Mouse (Mus musculus): ENCODE measurements at regions not wholly inside any gene's neighbourhood (a gene's known extent, or its start where the extent isn't known, plus 50 kb on each side); places are given as distances from the start of the nearest gene placed in this dataset.

DNA sequence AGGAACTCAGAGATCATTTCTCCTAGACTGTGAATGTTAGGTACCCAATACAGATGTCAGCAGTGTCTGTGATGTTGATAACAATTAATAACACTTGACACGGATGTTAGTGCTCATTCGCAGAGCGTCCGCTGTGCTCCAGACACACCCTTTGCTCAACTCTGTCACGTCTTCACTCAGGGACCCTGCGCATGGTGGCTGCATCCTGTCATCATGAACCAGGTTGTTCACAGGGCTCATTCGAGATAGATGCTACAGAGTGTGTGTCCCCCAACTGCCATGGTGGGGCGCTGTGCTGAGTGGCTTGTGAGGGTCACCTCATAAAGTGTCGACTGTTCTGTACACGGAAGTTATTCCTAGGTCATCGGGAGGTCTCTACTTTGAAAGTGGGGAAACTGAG lies 66.8 kb downstream of the Gm26897 start:
- Histone ChIP-seq H3K9ac (no peak overlapping the region), H3K36me3 (ENCODE audit: insufficient read depth) (no peaks in the 10 kb centered on the region), H3K4me1 (ENCODE audit: insufficient read depth) (no peaks in the 10 kb centered on the region), H3K4me3 (ENCODE audit: low read depth, low read length) (no peak overlapping the region), H3K27ac (ENCODE audit: low read depth, low read length) (no peak overlapping the region), H3K9me3 (ENCODE audit: low read length) (no peaks in the 10 kb centered on the region), H3K4me2 (ENCODE audit: low read depth) (no peak overlapping the region), H3K27me3 (ENCODE audit: insufficient read depth, low read length) (no peaks in the 10 kb centered on the region)
- DNase-seq (no peak), ATAC-seq (no peak)
- peak; percentile 26 for TF ChIP-seq CTCF (IDR thresholded peaks at IDR 0.05; ENCODE audit: low read depth)
- WGBS: 86% methylated on average over 11 of the region's 11 CpGs

DNA sequence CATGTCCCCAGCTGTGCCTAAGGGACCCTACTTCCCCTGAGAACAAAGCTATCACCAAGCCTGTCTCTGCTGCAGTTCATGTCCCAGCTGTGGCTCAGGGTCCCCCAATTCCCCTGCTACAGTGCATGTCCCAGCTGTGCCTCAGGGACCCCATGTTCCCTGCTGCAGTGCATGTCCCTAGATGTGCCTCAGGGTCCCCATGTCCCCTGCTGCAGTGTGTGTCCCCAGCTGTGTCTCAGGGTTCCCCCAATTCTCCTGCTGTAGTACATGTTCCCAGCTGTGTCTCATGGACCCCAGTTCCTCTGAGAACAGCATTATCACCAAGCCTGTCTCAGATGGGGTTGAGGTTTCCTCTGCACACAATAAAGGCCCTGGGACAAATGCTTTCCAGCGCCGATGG lies 67.3 kb downstream of the Gm26897 start:
- H3K9me3 ChIP-seq (ENCODE audit: low read length): no peaks in the 10 kb centered on the region
- WGBS: 67% methylated on average over 2 of the region's 2 CpGs

GRCm38 (mm10) chr5:111804542-111804941 lies 70.8 kb downstream of the Gm26897 start:
- Histone ChIP-seq H3K9me3 (ENCODE audit: low read length) (no peaks in the 10 kb centered on the region), H3K9ac (no peak overlapping the region), H3K36me3 (ENCODE audit: insufficient read depth) (no peaks in the 10 kb centered on the region), H3K4me3 (ENCODE audit: low read depth, low read length) (no peak overlapping the region), H3K27ac (ENCODE audit: low read depth, low read length) (no peak overlapping the region), H3K4me2 (ENCODE audit: low read depth) (no peak overlapping the region), H3K27me3 (ENCODE audit: insufficient read depth, low read length) (no peaks in the 10 kb centered on the region), H3K4me1 (ENCODE audit: insufficient read depth) (no peaks in the 10 kb centered on the region)
- TF ChIP-seq CTCF (IDR thresholded peaks at IDR 0.05; ENCODE audit: low read depth): no peak
- WGBS: 77% methylated on average over 6 of the region's 6 CpGs
- DNase-seq (no peak), ATAC-seq (no peak)

More for the DNA sequence above, 67.3 kb downstream of the Gm26897 start:
- Histone ChIP-seq H3K9ac (no peak overlapping the region), H3K4me3 (ENCODE audit: low read depth, low read length) (no peak overlapping the region), H3K27me3 (ENCODE audit: insufficient read depth, low read length) (no peaks in the 10 kb centered on the region), H3K4me1 (ENCODE audit: insufficient read depth) (no peaks in the 10 kb centered on the region), H3K4me2 (ENCODE audit: low read depth) (no peak overlapping the region), H3K27ac (ENCODE audit: low read depth, low read length) (no peak overlapping the region), H3K36me3 (ENCODE audit: insufficient read depth) (no peaks in the 10 kb centered on the region)
- TF ChIP-seq CTCF (IDR thresholded peaks at IDR 0.05; ENCODE audit: low read depth): no peak
- no peak for ATAC-seq
- no peak for DNase-seq

DNA sequence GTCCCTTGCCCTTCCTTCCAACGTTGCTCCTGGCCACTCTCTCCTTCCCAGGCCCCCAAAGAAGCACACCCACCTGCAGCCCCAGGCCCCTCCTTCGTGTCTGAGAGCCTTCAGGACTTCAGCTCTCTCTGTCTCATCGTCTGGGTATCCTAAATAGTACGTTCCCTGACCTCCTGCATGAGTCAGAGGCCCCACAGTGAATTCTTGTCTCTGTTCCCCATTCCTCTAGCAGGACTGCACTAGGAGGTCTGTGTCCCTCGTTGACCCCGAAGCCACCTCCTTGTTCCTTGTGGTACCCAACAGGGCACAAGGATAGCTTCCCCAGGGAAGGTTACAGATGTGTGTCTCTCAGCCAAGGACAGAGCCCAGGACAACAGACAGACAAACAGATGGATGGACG lies 71.4 kb downstream of the Gm26897 start:
- no peaks in the 10 kb centered on the region for H3K27me3 ChIP-seq (ENCODE audit: insufficient read depth, low read length)
- H3K4me2 ChIP-seq (ENCODE audit: low read depth): no peak overlapping the region
- no peak overlapping the region for H3K9ac ChIP-seq
- H3K4me1 ChIP-seq (ENCODE audit: insufficient read depth): no peaks in the 10 kb centered on the region
- no peak for ATAC-seq
- no peaks in the 10 kb centered on the region for H3K9me3 ChIP-seq (ENCODE audit: low read length)
- H3K4me3 ChIP-seq (ENCODE audit: low read depth, low read length): no peak overlapping the region
- no peak for DNase-seq
- WGBS: 72% methylated on average over 7 of the region's 7 CpGs
- no peak for TF ChIP-seq CTCF (IDR thresholded peaks at IDR 0.05; ENCODE audit: low read depth)
- no peaks in the 10 kb centered on the region for H3K36me3 ChIP-seq (ENCODE audit: insufficient read depth)
- H3K27ac ChIP-seq (ENCODE audit: low read depth, low read length): no peak overlapping the region

GRCm38 (mm10) chr5:111805761-111806191 lies 72.1 kb downstream of the Gm26897 start:
- H3K36me3 ChIP-seq (ENCODE audit: insufficient read depth): no peaks in the 10 kb centered on the region
- DNase-seq (no peak), ATAC-seq (no peak)
- no peaks in the 10 kb centered on the region for H3K9me3 ChIP-seq (ENCODE audit: low read length)
- no peak overlapping the region for H3K27ac ChIP-seq (ENCODE audit: low read depth, low read length)
- no peak overlapping the region for H3K4me3 ChIP-seq (ENCODE audit: low read depth, low read length)
- WGBS: 69% methylated on average over 17 of the region's 17 CpGs
- no peak for TF ChIP-seq CTCF (IDR thresholded peaks at IDR 0.05; ENCODE audit: low read depth)
- no peaks in the 10 kb centered on the region for H3K4me1 ChIP-seq (ENCODE audit: insufficient read depth)
- H3K4me2 ChIP-seq (ENCODE audit: low read depth): no peak overlapping the region
- no peaks in the 10 kb centered on the region for H3K27me3 ChIP-seq (ENCODE audit: insufficient read depth, low read length)
- H3K9ac ChIP-seq: no peak overlapping the region

GRCm38 (mm10) chr5:111810079-111810808 lies 76.5 kb downstream of the Gm26897 start:
- ATAC-seq (no peak), DNase-seq (no peak)
- Histone ChIP-seq H3K4me2 (ENCODE audit: low read depth) (no peak overlapping the region), H3K4me3 (ENCODE audit: low read depth, low read length) (no peak overlapping the region), H3K36me3 (ENCODE audit: insufficient read depth) (no peaks in the 10 kb centered on the region), H3K4me1 (ENCODE audit: insufficient read depth) (peaks cover 11% of the 10 kb centered on the region), H3K9ac (no peak overlapping the region), H3K27me3 (ENCODE audit: insufficient read depth, low read length) (no peaks in the 10 kb centered on the region), H3K27ac (ENCODE audit: low read depth, low read length) (no peak overlapping the region), H3K9me3 (ENCODE audit: low read length) (no peaks in the 10 kb centered on the region)
- 42% methylated on average over 7 of the region's 7 CpGs for WGBS
- peak; percentile 45 for TF ChIP-seq CTCF (IDR thresholded peaks at IDR 0.05; ENCODE audit: low read depth)

GRCm38 (mm10) chr5:111812581-111812980 lies 78.9 kb downstream of the Gm26897 start:
- no peak for TF ChIP-seq CTCF (IDR thresholded peaks at IDR 0.05; ENCODE audit: low read depth)
- Histone ChIP-seq H3K9ac (no peak overlapping the region), H3K27ac (ENCODE audit: low read depth, low read length) (peak overlapping the region; percentile 67), H3K4me1 (ENCODE audit: insufficient read depth) (peaks cover 11% of the 10 kb centered on the region), H3K9me3 (ENCODE audit: low read length) (no peaks in the 10 kb centered on the region), H3K4me3 (ENCODE audit: low read depth, low read length) (no peak overlapping the region), H3K36me3 (ENCODE audit: insufficient read depth) (no peaks in the 10 kb centered on the region), H3K4me2 (ENCODE audit: low read depth) (no peak overlapping the region), H3K27me3 (ENCODE audit: insufficient read depth, low read length) (no peaks in the 10 kb centered on the region)
- ATAC-seq (peak; percentile 42), DNase-seq (peak; percentile 55)
- 40% methylated on average over 7 of the region's 7 CpGs for WGBS

All from forebrain, postnatal 0 days (tissue).